Mouse (Mus musculus) neural tube, embryonic 12.5 days (tissue): ENCODE measurements around the gene Stil. TPM values are rescaled to one million over a fixed set of nuclear protein-coding genes. Genes with fewer than 3 reads are reported as not detected.
A peak's percentile ranks its signal among the peaks of the same experiment; 100 is the strongest.

ENCODE experiments used
- ATAC-seq: fragments of 200-750 bp; cut with Nextera tagmentation; 2 replicates; pipeline ENCODE4 v1.8.0; 2017; ENCODE audit warnings: low read depth, mild to moderate bottlenecking, moderate TSS enrichment, moderate library complexity; ENCODE audit not compliant: low FRiP score
- H3K27ac ChIP-seq: fragments of 300-500 bp; sonication (generic); 2 replicates; pipeline ENCODE4 v1.5.1; 2016
- H3K27me3 ChIP-seq: fragments of 300-500 bp; sonication (generic); replicated peaks from 2 replicates; pipeline ENCODE4 v1.6.1; 2016; ENCODE audit warnings: mild to moderate bottlenecking
- H3K36me3 ChIP-seq: fragments of 300-500 bp; sonication (generic); 2 replicates; pipeline ENCODE4 v1.6.1; 2016; ENCODE audit warnings: mild to moderate bottlenecking
- H3K4me1 ChIP-seq: fragments of 300-500 bp; sonication (generic); 2 replicates; pipeline ENCODE4 v1.6.1; 2016
- H3K4me2 ChIP-seq: fragments of 300-500 bp; sonication (generic); replicated peaks from 2 replicates; pipeline ENCODE4 v1.6.1; 2016; ENCODE audit warnings: mild to moderate bottlenecking
- H3K4me3 ChIP-seq: fragments of 300-500 bp; sonication (generic); 2 replicates; pipeline ENCODE4 v1.5.1; 2016
- H3K9ac ChIP-seq: fragments of 300-500 bp; sonication (generic); 2 replicates; pipeline ENCODE4 v1.6.1; 2016; ENCODE audit warnings: mild to moderate bottlenecking
- H3K9me3 ChIP-seq: fragments of 300-500 bp; sonication (generic); 2 replicates; pipeline ENCODE4 v1.6.1; 2016; ENCODE audit warnings: mild to moderate bottlenecking
- WGBS: fragments of 180-500 bp; shearing (Covaris S2); methylation state at CpG from one replicate; pipeline ENCODE4 v1.1.7; 2016; 5-methylcytosine and 5-hydroxymethylcytosine counted together
- polyA plus RNA-seq: library from polyadenylated mRNA; unstranded; fragments of >200 nt; fragmentation: Nextera tagmentation; extraction: Ambion mirVana; gene quantifications from 2 replicates; pipeline ENCODE4 v1.2.1, GENCODE M21; 2016

Gene Stil
- polyA plus RNA-seq, 1 experiment from 2014 or later: 10.2 TPM

DNA sequence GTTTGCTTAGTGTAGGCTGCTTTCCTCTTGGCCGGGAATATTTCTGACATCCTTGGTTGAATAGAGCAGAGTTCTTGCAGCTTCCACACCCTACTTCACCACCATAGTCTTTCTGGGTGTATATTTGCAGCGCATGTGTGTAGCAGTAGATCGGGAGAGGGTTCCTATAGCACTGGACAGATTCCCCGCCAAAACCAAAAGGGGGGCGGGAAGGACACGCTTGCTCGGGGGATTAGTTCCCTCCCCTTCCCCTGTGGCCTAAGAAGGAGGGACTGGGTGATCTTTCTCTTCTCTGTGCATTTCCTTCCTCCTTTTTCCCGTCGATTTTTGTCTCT, 62.5 kb downstream of the Stil start:
- ATAC-seq: no peak
- Histone ChIP-seq H3K9me3 (no peaks in the 10 kb centered on the region), H3K4me2 (peak overlapping the region; percentile 95), H3K27me3 (peaks cover 89% of the 10 kb centered on the region), H3K36me3 (no peaks in the 10 kb centered on the region), H3K4me1 (peaks cover 13% of the 10 kb centered on the region), H3K27ac (no peak overlapping the region), H3K4me3 (peak overlapping the region; percentile 48), H3K9ac (no peak overlapping the region; the same call in 1 of the 2 replicates)
- WGBS: under 1% methylated on average over 9 of the region's 9 CpGs

DNA sequence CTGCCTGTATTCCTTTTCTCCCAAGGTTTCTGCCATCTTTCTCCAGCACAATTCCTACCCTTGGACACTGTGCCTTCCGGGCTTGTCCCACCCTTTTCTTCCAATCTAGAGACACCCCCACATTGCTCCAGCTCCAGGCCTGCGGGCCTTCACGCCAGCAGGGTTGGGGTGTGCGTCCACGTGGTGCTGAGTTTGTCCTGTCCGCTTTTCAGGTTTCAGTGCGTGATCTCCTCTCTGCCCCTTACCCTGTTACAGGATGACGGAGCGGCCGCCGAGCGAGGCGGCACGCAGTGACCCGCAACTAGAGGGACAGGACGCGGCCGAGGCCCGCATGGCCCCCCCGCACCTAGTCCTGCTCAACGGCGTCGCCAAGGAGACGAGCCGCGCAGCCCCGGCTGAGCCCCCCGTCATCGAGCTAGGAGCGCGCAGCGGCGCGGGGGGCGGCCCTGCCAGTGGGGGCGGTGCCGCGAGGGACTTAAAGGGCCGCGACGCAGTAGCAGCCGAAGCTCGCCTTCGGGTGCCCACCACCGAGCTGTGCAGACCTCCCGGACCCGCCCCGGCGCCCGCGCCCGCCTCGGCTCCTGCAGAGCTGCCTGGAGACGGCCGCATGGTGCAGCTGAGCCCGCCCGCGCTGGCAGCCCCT, 63.0 kb downstream of the Stil start:
- Histone ChIP-seq H3K4me1 (peaks cover 13% of the 10 kb centered on the region), H3K9me3 (no peaks in the 10 kb centered on the region), H3K27me3 (peaks cover 88% of the 10 kb centered on the region), H3K36me3 (no peaks in the 10 kb centered on the region), H3K4me3 (peak overlapping the region; percentile 48), H3K27ac (no peak overlapping the region), H3K9ac (peak overlapping the region; percentile 56), H3K4me2 (peak overlapping the region; percentile 95)
- peak; percentile 84 for ATAC-seq
- under 1% methylated on average over 57 of the region's 58 CpGs for WGBS

DNA sequence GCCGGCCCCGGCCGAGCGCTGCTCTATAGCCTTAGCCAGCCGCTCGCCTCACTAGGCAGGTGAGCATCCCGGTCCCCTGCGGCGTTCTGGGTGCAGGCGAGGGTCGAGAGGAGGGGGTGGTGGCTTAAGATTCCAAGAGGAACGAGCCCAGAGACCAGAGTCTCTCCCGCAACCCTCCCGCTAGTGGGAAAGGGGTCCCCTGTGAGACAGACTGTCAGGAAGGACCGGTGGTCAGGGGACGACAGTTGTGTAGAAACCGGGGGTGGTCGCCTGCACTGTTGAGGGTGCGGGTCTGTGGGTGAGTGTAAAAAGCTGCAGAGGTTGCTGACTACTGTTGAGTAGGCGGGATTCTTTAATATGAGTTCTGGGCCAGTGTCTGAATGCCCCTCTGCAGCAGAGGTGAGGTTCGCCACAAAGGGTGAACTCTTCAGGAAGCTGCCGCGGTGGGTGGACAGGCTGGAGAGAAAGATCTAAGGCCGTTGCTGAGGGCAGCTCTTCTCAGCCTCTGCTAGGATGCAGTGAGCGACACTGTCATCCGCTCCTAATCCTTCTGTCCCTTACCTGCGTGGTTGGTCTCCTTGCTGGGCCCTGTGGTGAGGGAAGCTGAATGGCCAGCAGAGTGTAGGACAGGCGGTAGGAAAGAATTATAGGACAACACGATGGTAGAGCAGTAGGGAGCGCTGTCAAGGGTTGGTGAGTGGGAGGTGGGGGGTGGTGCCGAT, 63.7 kb downstream of the Stil start:
- 1% methylated on average over 31 of the region's 31 CpGs for WGBS
- Histone ChIP-seq H3K9me3 (no peaks in the 10 kb centered on the region), H3K36me3 (no peaks in the 10 kb centered on the region), H3K4me3 (peak overlapping the region; percentile 48), H3K27me3 (peaks cover 92% of the 10 kb centered on the region), H3K9ac (peak overlapping the region; percentile 56), H3K4me2 (peak overlapping the region; percentile 95), H3K4me1 (peaks cover 13% of the 10 kb centered on the region), H3K27ac (no peak overlapping the region)
- peak; percentile 25; the same call in 1 of the 2 replicates for ATAC-seq

DNA sequence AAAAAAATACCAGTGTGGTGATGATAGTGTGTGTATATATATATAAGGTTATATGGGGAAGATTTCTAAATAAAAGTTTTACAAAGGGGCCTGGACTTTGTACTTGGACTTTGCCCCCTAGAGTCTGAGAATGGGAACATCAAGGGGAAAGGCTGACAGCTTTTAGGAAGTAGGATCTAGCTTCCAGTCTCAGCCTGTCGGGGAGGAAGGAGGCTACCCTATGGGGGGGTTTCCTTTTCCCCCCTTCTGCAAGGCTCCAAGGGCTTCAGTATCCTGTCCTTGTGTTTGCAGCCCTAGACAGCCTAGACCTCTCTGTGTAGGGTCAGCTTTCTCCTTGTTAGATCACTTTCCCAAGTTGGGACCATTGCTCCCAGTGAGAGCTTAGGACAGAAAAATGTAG, 71.7 kb downstream of the Stil start:
- Histone ChIP-seq H3K4me3 (no peak overlapping the region), H3K4me2 (no peak overlapping the region), H3K4me1 (no peaks in the 10 kb centered on the region), H3K9me3 (no peaks in the 10 kb centered on the region), H3K9ac (no peak overlapping the region), H3K36me3 (no peaks in the 10 kb centered on the region), H3K27ac (no peak overlapping the region), H3K27me3 (peaks cover 34% of the 10 kb centered on the region)
- WGBS: 41% methylated on average over 1 of the region's 1 CpGs
- no peak for ATAC-seq

GRCm38 (mm10) chr4:115074789-115075188, 74.8 kb downstream of the Stil start:
- Histone ChIP-seq H3K36me3 (no peaks in the 10 kb centered on the region), H3K9me3 (no peaks in the 10 kb centered on the region), H3K27me3 (peaks cover 10% of the 10 kb centered on the region), H3K27ac (no peak overlapping the region), H3K9ac (no peak overlapping the region), H3K4me1 (peaks cover 16% of the 10 kb centered on the region), H3K4me3 (no peak overlapping the region), H3K4me2 (no peak overlapping the region)
- ATAC-seq: no peak
- 95% methylated on average over 1 of the region's 1 CpGs for WGBS

GRCm38 (mm10) chr4:115075204-115075915, 75.4 kb downstream of the Stil start:
- no peak for ATAC-seq
- no peaks in the 10 kb centered on the region for H3K9me3 ChIP-seq

DNA sequence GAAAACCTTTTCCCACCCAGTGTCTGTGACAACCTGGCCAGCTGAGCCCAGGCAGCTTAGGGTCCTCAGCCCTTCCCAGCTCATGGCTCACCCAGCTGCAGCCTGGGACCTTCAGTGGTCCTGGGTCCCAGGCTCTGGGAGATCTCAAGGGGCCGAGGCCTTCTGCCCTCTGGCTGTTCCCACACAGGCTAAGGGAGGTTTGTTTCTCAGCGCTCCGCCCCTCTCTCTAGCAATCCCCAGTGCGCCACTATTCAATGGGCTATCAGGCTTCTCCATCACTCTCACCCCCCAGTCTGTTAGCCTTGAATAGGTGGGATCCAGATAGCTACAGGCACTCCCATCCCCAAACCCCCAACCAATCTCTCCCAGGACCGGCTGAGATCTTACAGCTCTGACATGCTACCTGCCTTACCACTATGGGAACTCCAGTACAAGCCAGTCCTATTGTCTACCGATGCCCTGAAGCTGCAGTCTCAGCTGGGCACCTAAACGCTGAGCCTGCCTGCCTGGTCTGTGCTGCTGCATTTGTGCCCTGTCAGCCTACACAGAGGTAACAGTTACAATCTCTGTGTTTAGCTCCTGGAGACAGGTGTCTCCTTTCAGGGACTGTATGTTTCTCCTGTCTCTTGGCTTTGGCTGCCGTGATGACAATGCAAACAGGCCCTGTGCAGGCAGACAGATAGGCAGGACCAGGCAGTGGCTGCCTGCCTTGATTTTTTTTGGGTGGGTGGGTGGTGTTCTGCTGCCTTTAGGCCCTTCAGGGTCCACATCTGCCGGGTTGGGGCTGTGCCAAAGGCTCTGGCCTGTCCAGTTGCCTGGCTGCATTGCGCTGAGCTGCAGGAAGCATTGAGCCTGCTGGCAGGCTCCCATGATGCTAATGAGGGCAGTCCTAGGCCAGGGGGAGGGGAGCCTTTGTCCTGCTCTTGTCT, 79.2 kb downstream of the Stil start:
- Histone ChIP-seq H3K4me3 (no peak overlapping the region), H3K4me2 (peak overlapping the region; percentile 10), H3K9me3 (no peaks in the 10 kb centered on the region), H3K4me1 (peaks cover 21% of the 10 kb centered on the region), H3K9ac (0 out of 2 replicates have a peak overlapping the region, but pooled peaks have one; percentile 26), H3K27me3 (peaks cover 4% of the 10 kb centered on the region; the same call in 1 of the 2 replicates), H3K27ac (0 out of 2 replicates have a peak overlapping the region, but pooled peaks have one; percentile 2), H3K36me3 (no peaks in the 10 kb centered on the region)
- peak; percentile 90 for ATAC-seq
- 12% methylated on average over 10 of the region's 10 CpGs for WGBS

More at GRCm38 (mm10) chr4:115075204-115075915, 75.4 kb downstream of the Stil start:
- H3K27me3 ChIP-seq: peaks cover 6% of the 10 kb centered on the region
- no peaks in the 10 kb centered on the region for H3K36me3 ChIP-seq
- peaks cover 21% of the 10 kb centered on the region for H3K4me1 ChIP-seq
- H3K9ac ChIP-seq: no peak overlapping the region
- 44% methylated on average over 3 of the region's 3 CpGs for WGBS
- H3K27ac ChIP-seq: no peak overlapping the region
- no peak overlapping the region for H3K4me2 ChIP-seq
- H3K4me3 ChIP-seq: no peak overlapping the region

DNA sequence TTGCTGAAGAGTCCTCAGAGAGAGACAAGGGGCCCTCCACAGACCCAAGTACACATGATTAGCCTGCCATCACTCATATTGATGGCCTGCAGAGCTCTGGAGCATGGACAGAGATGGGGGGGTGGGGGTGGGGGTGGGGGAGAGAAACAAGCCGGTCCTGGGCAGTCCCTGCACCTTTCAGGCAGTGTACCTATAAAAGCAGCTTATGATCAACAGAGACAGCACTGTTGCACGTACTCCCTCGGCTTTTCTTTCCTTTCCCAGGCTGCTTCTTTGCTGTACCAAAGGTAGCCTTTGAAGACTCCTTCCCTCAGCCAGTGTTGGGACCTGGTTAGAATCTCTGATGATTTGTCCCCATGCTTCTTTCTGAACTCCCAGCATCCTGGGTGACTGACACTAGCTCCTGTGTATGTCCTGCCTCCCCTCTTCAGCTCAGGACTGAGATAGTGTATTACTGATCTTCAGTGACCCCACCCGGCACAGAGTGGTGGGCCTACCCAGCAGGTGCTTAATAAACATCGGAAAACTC, 79.9 kb downstream of the Stil start:
- Histone ChIP-seq H3K9ac (peak overlapping the region; percentile 26; the same call in 1 of the 2 replicates), H3K4me1 (peaks cover 21% of the 10 kb centered on the region), H3K4me2 (peak overlapping the region; percentile 10), H3K9me3 (no peaks in the 10 kb centered on the region), H3K27ac (no peak overlapping the region), H3K4me3 (no peak overlapping the region), H3K36me3 (no peaks in the 10 kb centered on the region), H3K27me3 (peaks cover 4% of the 10 kb centered on the region; the same call in 1 of the 2 replicates)
- ATAC-seq: peak; percentile 23; the same call in 1 of the 2 replicates
- WGBS: 8% methylated on average over 5 of the region's 5 CpGs

GRCm38 (mm10) chr4:115083031-115083430, 83.1 kb downstream of the Stil start:
- no peak overlapping the region for H3K9ac ChIP-seq
- H3K4me2 ChIP-seq: no peak overlapping the region
- no peaks in the 10 kb centered on the region for H3K9me3 ChIP-seq
- no peak for ATAC-seq
- H3K27ac ChIP-seq: no peak overlapping the region
- no peak overlapping the region for H3K4me3 ChIP-seq
- peaks cover 21% of the 10 kb centered on the region for H3K4me1 ChIP-seq
- no peaks in the 10 kb centered on the region for H3K36me3 ChIP-seq
- WGBS: 76% methylated on average over 3 of the region's 3 CpGs
- H3K27me3 ChIP-seq: peaks cover 6% of the 10 kb centered on the region

DNA sequence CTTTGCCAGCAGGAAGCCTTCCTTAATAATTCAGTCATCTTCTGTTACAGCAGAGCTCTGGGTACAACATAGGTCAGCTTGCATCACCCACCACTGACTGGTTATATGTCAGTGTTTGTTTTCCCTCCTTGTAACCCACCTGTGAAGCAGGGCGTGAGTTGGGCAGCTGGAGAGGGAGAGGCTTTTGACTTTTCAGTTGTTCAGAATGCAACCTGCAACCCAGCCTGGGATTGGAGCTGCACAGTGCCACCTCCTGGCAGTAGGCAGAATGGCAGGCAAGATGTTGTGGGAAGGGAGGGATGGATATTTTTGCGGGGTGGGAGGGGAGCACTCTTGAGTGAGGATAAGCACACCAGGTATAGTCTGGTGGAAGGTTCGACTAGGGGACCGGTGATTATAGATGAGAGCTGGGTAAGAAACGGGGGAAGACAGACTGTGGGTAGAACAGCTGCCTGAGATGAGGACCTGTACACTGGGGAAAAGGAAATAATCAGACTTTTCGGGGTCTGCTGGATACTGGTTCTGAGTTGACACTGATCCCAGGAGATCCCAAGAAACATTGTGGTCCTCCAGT, 85.7 kb downstream of the Stil start:
- H3K9me3 ChIP-seq: no peaks in the 10 kb centered on the region
- H3K36me3 ChIP-seq: no peaks in the 10 kb centered on the region
- H3K4me1 ChIP-seq: no peaks in the 10 kb centered on the region
- no peak overlapping the region for H3K9ac ChIP-seq
- no peak overlapping the region for H3K4me2 ChIP-seq
- peak; percentile 61; the same call in 1 of the 2 replicates for ATAC-seq
- no peak overlapping the region for H3K27ac ChIP-seq
- peaks cover 18% of the 10 kb centered on the region for H3K27me3 ChIP-seq
- WGBS: 20% methylated on average over 6 of the region's 6 CpGs
- no peak overlapping the region for H3K4me3 ChIP-seq

- no peaks in the 10 kb centered on the region for H3K9me3 ChIP-seq
- H3K9ac ChIP-seq: no peak overlapping the region
- H3K36me3 ChIP-seq: no peaks in the 10 kb centered on the region
- H3K27ac ChIP-seq: no peak overlapping the region
- peaks cover 18% of the 10 kb centered on the region for H3K27me3 ChIP-seq
- ATAC-seq: no peak
- WGBS: 67% methylated on average over 4 of the region's 4 CpGs
- H3K4me1 ChIP-seq: no peaks in the 10 kb centered on the region
- no peak overlapping the region for H3K4me3 ChIP-seq
- no peak overlapping the region for H3K4me2 ChIP-seq
These were observed 86.3 kb downstream of the Stil start for GRCm38 (mm10) chr4:115086257-115086656.
